Mouse (Mus musculus) duodenum, adult 2 months (tissue): ENCODE results near the gene Ager. TPM values are rescaled to one million over a fixed set of nuclear protein-coding genes. Genes with fewer than 3 reads are reported as not detected.

Source experiments
- polyA plus RNA-seq: library from polyadenylated mRNA; depleted of rRNA; stranded (reverse); fragments of >200 nt; gene quantifications from 2 replicates; pipeline ENCODE4 v1.2.3, GENCODE M21; 2012; ENCODE audit warnings: low replicate concordance; rRNA removed

Gene Ager
- 1.5 and 1.9 TPM in 2 replicates for polyA plus RNA-seq

GRCm38 (mm10) chr17:34597566-34598095 lies at the start of gene Ager:
TSS of gene Ager (plus strand) at chr17:34597862.

GRCm38 (mm10) chr17:34564003-34564421 lies 33.6 kb upstream of the Ager start, which contains the start of gene Notch4:
TSS of gene Notch4 (plus strand) at chr17:34564268.

GRCm38 (mm10) chr17:34589681-34590101 lies 8.0 kb upstream of the Ager start, which contains the start of gene Gpsm3:
TSS of gene Gpsm3 (plus strand) at chr17:34589806.

GRCm38 (mm10) chr17:34591029-34591993 lies 6.4 kb upstream of the Ager start, which contains the start of gene Pbx2:
TSS of gene Pbx2 (plus strand) at chr17:34591266.

GRCm38 (mm10) chr17:34603375-34604060 lies 5.9 kb downstream of the Ager start, which contains the start of gene Rnf5:
TSS of gene Rnf5 (minus strand) at chr17:34603690.

GRCm38 (mm10) chr17:34604061-34604508 lies 6.4 kb downstream of the Ager start, which contains the start of gene Agpat1:
TSS of gene Agpat1 (plus strand) at chr17:34604262.

GRCm38 (mm10) chr17:34615871-34616270 lies 18.2 kb downstream of the Ager start, which contains the start of gene Egfl8:
TSS of gene Egfl8 (minus strand) at chr17:34615971.

GRCm38 (mm10) chr17:34627943-34628643 lies 30.4 kb downstream of the Ager start, which contains the start of gene Ppt2:
TSS of gene Ppt2 (minus strand) at chr17:34628510.

GRCm38 (mm10) chr17:34629221-34629751 lies 31.6 kb downstream of the Ager start, which contains the start of gene Prrt1:
TSS of gene Prrt1 (plus strand) at chr17:34629533.

GRCm38 (mm10) chr17:34644608-34645007 lies 46.9 kb downstream of the Ager start, which contains the start of gene Fkbpl:
TSS of gene Fkbpl (plus strand) at chr17:34644764.

GRCm38 (mm10) chr17:34646906-34647787 lies 49.5 kb downstream of the Ager start, which contains the start of gene Atf6b:
TSS of gene Atf6b (plus strand) at chr17:34647146.

Other genes starting within 250 kb of the Ager start
- 71.0 and 85.2 TPM in 2 replicates for gene Btnl2, start 243.0 kb upstream of the Ager start, polyA plus RNA-seq
- 72.9 and 155 TPM in 2 replicates for gene Btnl1, start 220.7 kb upstream of the Ager start, polyA plus RNA-seq
- gene BC051142, start 199.0 kb upstream of the Ager start, polyA plus RNA-seq = 0.07 and 0.15 TPM in 2 replicates
- gene Btnl4, start 120.5 kb upstream of the Ager start, polyA plus RNA-seq = 24.7 and 37.1 TPM in 2 replicates
- 36.6 and 66.8 TPM in 2 replicates for gene Btnl6, start 80.5 kb upstream of the Ager start, polyA plus RNA-seq
- 14.4 and 26.1 TPM in 2 replicates for gene Notch4, start 33.6 kb upstream of the Ager start, polyA plus RNA-seq
- 6.9 and 13.4 TPM in 2 replicates for gene Gpsm3, start 8.1 kb upstream of the Ager start, polyA plus RNA-seq
- 30.5 and 44.4 TPM in 2 replicates for gene Pbx2, start 6.6 kb upstream of the Ager start, polyA plus RNA-seq
- 133 and 182 TPM in 2 replicates for gene Rnf5, start 5.8 kb downstream of the Ager start, polyA plus RNA-seq
- gene Agpat1, start 6.4 kb downstream of the Ager start, polyA plus RNA-seq = 355 and 550 TPM in 2 replicates
- 1.4 and 2.1 TPM in 2 replicates for gene Egfl8, start 18.1 kb downstream of the Ager start, polyA plus RNA-seq
- 25.9 and 43.4 TPM in 2 replicates for gene Ppt2, start 30.6 kb downstream of the Ager start, polyA plus RNA-seq
- gene Prrt1, start 31.7 kb downstream of the Ager start, polyA plus RNA-seq = 7.7 and 10.5 TPM in 2 replicates
- gene Fkbpl, start 46.9 kb downstream of the Ager start, polyA plus RNA-seq = 1.8 and 2.4 TPM in 2 replicates
- 67.2 and 71.2 TPM in 2 replicates for gene Atf6b, start 49.3 kb downstream of the Ager start, polyA plus RNA-seq
- 10.1 and 15.3 TPM in 2 replicates for gene Tnxb, start 72.7 kb downstream of the Ager start, polyA plus RNA-seq
- gene C4b, start 146.0 kb downstream of the Ager start, polyA plus RNA-seq = 13.4 and 20.2 TPM in 2 replicates
- 4.3 and 8.4 TPM in 2 replicates for gene Cyp21a1, start 206.7 kb downstream of the Ager start, polyA plus RNA-seq
- gene Stk19, start 239.1 kb downstream of the Ager start, polyA plus RNA-seq = 55.2 and 59.8 TPM in 2 replicates
- gene Dxo, start 239.2 kb downstream of the Ager start, polyA plus RNA-seq = 63.9 and 83.5 TPM in 2 replicates